Mouse (Mus musculus) gonadal fat pad, adult 2 months (tissue): ENCODE results near the gene Rab5if. TPM values are rescaled to one million over a fixed set of nuclear protein-coding genes. Genes with fewer than 3 reads are reported as not detected.

ENCODE experiments used
- polyA plus RNA-seq: library from polyadenylated mRNA; depleted of rRNA; stranded (reverse); fragments of >200 nt; gene quantifications from 2 replicates; pipeline ENCODE4 v1.2.3, GENCODE M21; 2012; rRNA removed

Rab5if gene
- polyA plus RNA-seq, 1 experiment = 99.5 TPM

Other genes with a start within 250 kb of the Rab5if start
- gene Dlgap4, start 249.4 kb upstream of the Rab5if start, polyA plus RNA-seq = 67.9 and 77.9 TPM in 2 replicates
- gene Myl9, start 87.7 kb upstream of the Rab5if start, polyA plus RNA-seq = 551 and 563 TPM in 2 replicates
- gene Tgif2, start 23.1 kb upstream of the Rab5if start, polyA plus RNA-seq = 5.3 and 5.7 TPM in 2 replicates
- gene 4930518I15Rik, start 5.2 kb upstream of the Rab5if start, polyA plus RNA-seq = 1.7 and 1.8 TPM in 2 replicates
- 0.20 and 0.23 TPM in 2 replicates for gene Sla2, start 24.1 kb downstream of the Rab5if start, polyA plus RNA-seq
- gene Ndrg3, start 128.9 kb downstream of the Rab5if start, polyA plus RNA-seq = 43.0 and 46.5 TPM in 2 replicates
- gene Dsn1, start 144.0 kb downstream of the Rab5if start, polyA plus RNA-seq = 3.1 and 3.3 TPM in 2 replicates
- 8.0 and 8.2 TPM in 2 replicates for gene Soga1, start 216.1 kb downstream of the Rab5if start, polyA plus RNA-seq
- not detected in 2 replicates for gene Tldc2, start 223.9 kb downstream of the Rab5if start, polyA plus RNA-seq